Mouse (Mus musculus) ovary, adult 2 months (tissue): Measurements from ENCODE around the gene Zfp617. TPM values are rescaled to one million over a fixed set of nuclear protein-coding genes. Genes with fewer than 3 reads are reported as not detected.

Experiments
- polyA plus RNA-seq: library from polyadenylated mRNA; depleted of rRNA; stranded (reverse); fragments of >200 nt; gene quantifications from 2 replicates; pipeline ENCODE4 v1.2.3, GENCODE M21; 2012; rRNA removed

Zfp617 gene
- 2.4 and 2.6 TPM in 2 replicates for polyA plus RNA-seq

GRCm38 (mm10) chr8:71908309-71909261, at the start of gene Zfp617, which contains the start of gene Zfp882:
Gene Zfp617 (plus strand): TSS chr8:71908635.
Gene Zfp882 (plus strand): TSS chr8:71908608.

GRCm38 (mm10) chr8:71881618-71882274, 26.7 kb upstream of the Zfp617 start, which contains the start of gene Zfp709:
Gene Zfp709 (plus strand): TSS chr8:71882019.

DNA sequence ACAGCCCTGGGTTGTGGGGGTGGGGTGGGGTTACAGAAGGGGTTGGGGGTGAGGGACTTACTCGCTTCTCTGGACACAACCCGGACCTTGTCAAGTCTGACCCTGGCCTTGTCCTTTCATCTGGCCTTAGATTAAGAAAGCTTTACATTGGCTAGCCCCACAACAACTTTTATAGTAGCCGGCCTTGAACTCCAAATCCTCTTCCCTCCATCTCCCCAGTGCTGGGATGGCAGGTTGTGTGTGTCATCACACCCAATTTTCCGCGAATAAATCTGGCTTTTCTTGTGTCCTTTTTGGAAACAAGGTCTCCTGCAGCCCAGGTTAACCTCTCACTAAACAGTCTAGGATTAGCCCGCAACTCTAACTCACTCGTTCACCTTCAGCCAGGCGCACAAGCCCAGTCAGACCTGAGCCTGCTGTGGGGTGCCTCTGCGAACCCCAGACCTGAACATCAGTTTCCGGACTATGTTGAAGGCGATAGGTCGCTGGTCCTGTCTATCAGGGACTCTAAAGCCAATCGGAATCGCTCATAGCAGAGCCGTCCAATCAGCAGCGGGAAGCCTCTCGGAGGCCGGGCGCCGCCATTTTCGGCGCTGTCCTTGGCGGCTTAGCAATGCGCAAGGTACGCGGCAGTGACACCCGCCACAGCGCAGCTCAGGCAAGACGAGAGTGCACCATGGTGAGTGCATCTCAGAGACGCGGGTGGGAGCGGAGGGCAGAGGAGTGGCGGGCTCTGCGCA, 42.2 kb downstream of the Zfp617 start, which contains the start of gene Zfp961:
TSS of gene Zfp961 (plus strand) at position 557 of the 740 bp plus-strand sequence.

Other genes starting within 250 kb of the Zfp617 start
- 1.6 and 2.0 TPM in 2 replicates for gene Unc13a, start 236.9 kb upstream of the Zfp617 start, polyA plus RNA-seq
- gene Jak3, start 232.3 kb upstream of the Zfp617 start, polyA plus RNA-seq = 26.2 and 28.2 TPM in 2 replicates
- gene Insl3, start 219.4 kb upstream of the Zfp617 start, polyA plus RNA-seq = 614 and 743 TPM in 2 replicates
- 9.5 and 13.4 TPM in 2 replicates for gene B3gnt3, start 206.8 kb upstream of the Zfp617 start, polyA plus RNA-seq
- 17.0 and 20.9 TPM in 2 replicates for gene Fcho1, start 182.9 kb upstream of the Zfp617 start, polyA plus RNA-seq
- 0.28 and 0.37 TPM in 2 replicates for gene Zfp709, start 26.6 kb upstream of the Zfp617 start, polyA plus RNA-seq
- 0.95 and 1.0 TPM in 2 replicates for gene Zfp882, start within 50 bp of the Zfp617 start, polyA plus RNA-seq
- 3.5 and 4.3 TPM in 2 replicates for gene Zfp961, start 42.4 kb downstream of the Zfp617 start, polyA plus RNA-seq
- 4.7 and 8.0 TPM in 2 replicates for gene Cyp4f18, start 101.0 kb downstream of the Zfp617 start, polyA plus RNA-seq
- not detected in 2 replicates for gene Olfr372, start 132.6 kb downstream of the Zfp617 start, polyA plus RNA-seq
- gene Olfr373, start 174.5 kb downstream of the Zfp617 start, polyA plus RNA-seq = not detected in 2 replicates
- gene Olfr374, start 198.4 kb downstream of the Zfp617 start, polyA plus RNA-seq = not detected in 2 replicates
- gene Tpm4, start 226.3 kb downstream of the Zfp617 start, polyA plus RNA-seq = 112 and 149 TPM in 2 replicates